Mouse (Mus musculus) CH12.LX (cell line): ENCODE data around the gene Fcer2a. TPM values are rescaled to one million over a fixed set of nuclear protein-coding genes. Genes with fewer than 3 reads are reported as not detected.

Experiments
- DNase-seq: peaks from one replicate; pipeline ENCODE4 v3.0.0-alpha.2; 2013; ENCODE audit errors: extremely low read depth
- H3K27ac ChIP-seq: 2 replicates; pipeline ENCODE4 v1.5.1; 2012; ENCODE audit warnings: low read depth, mild to moderate bottlenecking, control low read depth, moderate library complexity; ENCODE audit not compliant: insufficient read depth
- H3K27me3 ChIP-seq: replicated peaks from 2 replicates; pipeline ENCODE3; 2012; ENCODE audit warnings: inconsistent platforms
- H3K36me3 ChIP-seq, 2 experiments: replicated peaks in 1 of 2; 2 replicates each; pipeline versions ENCODE3 to v1.6.1; 2012; ENCODE audit warnings: inconsistent platforms in 1 of 2, low read length in 1 of 2, mild to moderate bottlenecking in 1 of 2, mixed read lengths in 1 of 2, moderate library complexity in 1 of 2; ENCODE audit not compliant: control insufficient read depth in 1 of 2, insufficient read depth in 1 of 2
- H3K4me1 ChIP-seq, 2 experiments: 2 replicates each; pipeline ENCODE4 v1.6.1; 2012; ENCODE audit warnings: inconsistent platforms in 1 of 2, moderate library complexity in 1 of 2; ENCODE audit not compliant: insufficient read depth in 2 of 2, control insufficient read depth in 1 of 2
- H3K4me2 ChIP-seq: 2 replicates; pipeline ENCODE4 v1.6.1; 2012; ENCODE audit warnings: low read depth, mild to moderate bottlenecking, control low read depth; ENCODE audit not compliant: poor library complexity, insufficient read depth, severe bottlenecking
- H3K4me3 ChIP-seq, 3 experiments: fragments of 150-350 bp in 1 of 3; sonication (generic) in 1 of 3; replicated peaks in 1 of 3; 2 replicates each; pipeline versions ENCODE3 to v1.5.1; 2011 to 2012; ENCODE audit warnings: low read depth in 2 of 3, low read length in 2 of 3, mild to moderate bottlenecking in 2 of 3, moderate library complexity in 2 of 3, control low read depth in 1 of 3, improper control_type of control experiment in 1 of 3, inconsistent platforms in 1 of 3, mixed read lengths in 1 of 3; ENCODE audit not compliant: poor library complexity in 1 of 3
- H3K79me2 ChIP-seq: replicated peaks from 2 replicates; pipeline ENCODE4 v1.6.1; 2012; ENCODE audit warnings: mild to moderate bottlenecking, moderate library complexity; ENCODE audit not compliant: control insufficient read depth, poor library complexity, insufficient read depth, severe bottlenecking; ENCODE audit errors: extremely low read depth
- H3K9ac ChIP-seq: 2 replicates; pipeline ENCODE4 v1.6.1; 2012; ENCODE audit warnings: low read depth, mild to moderate bottlenecking, control low read depth, moderate library complexity; ENCODE audit not compliant: insufficient read depth
- H3K9me3 ChIP-seq: replicated peaks from 2 replicates; pipeline ENCODE3; 2012; ENCODE audit warnings: low read length, inconsistent platforms, mixed read lengths
- BHLHE40 ChIP-seq: IDR thresholded peaks from 2 replicates; pipeline ENCODE4 v1.6.1; 2011; ENCODE audit warnings: mild to moderate bottlenecking, low read depth, low read length, improper control_type of control experiment
- CHD1 ChIP-seq: IDR thresholded peaks from 2 replicates; pipeline ENCODE4 v1.6.1; 2012; ENCODE audit warnings: low read depth, low read length, improper control_type of control experiment, inconsistent platforms
- CHD2 ChIP-seq: IDR thresholded peaks from 2 replicates; pipeline ENCODE4 v1.6.1; 2011; ENCODE audit warnings: low read length, improper control_type of control experiment
- CTCF ChIP-seq, 2 experiments: IDR thresholded peaks in 1 of 2; conservative IDR thresholded peaks in 1 of 2; 2 replicates each; pipeline ENCODE4 v1.5.1; 2011 to 2012; ENCODE audit warnings: low read depth in 2 of 2, low read length in 2 of 2, improper control_type of control experiment in 1 of 2, inconsistent platforms in 1 of 2, mild to moderate bottlenecking in 1 of 2, moderate library complexity in 1 of 2
- E2F4 ChIP-seq: IDR thresholded peaks from 2 replicates; pipeline ENCODE4 v1.6.1; 2011; ENCODE audit warnings: low read depth, low read length, improper control_type of control experiment; ENCODE audit not compliant: insufficient replicate concordance
- ELF1 ChIP-seq: IDR thresholded peaks from 2 replicates; pipeline ENCODE4 v1.6.1; 2014; ENCODE audit warnings: low read depth, mild to moderate bottlenecking, inconsistent platforms, low read length, improper control_type of control experiment
- EP300 ChIP-seq: IDR thresholded peaks from 2 replicates; pipeline ENCODE4 v1.6.1; 2011; ENCODE audit warnings: low read length, improper control_type of control experiment
- ETS1 ChIP-seq: conservative IDR thresholded peaks from 2 replicates; pipeline ENCODE4 v1.6.1; 2012; ENCODE audit warnings: low read depth, mild to moderate bottlenecking, inconsistent platforms, low read length, improper control_type of control experiment, moderate library complexity
- GABPA ChIP-seq: IDR thresholded peaks from 2 replicates; pipeline ENCODE4 v1.6.1; 2012; ENCODE audit warnings: low read depth, low read length, improper control_type of control experiment, inconsistent platforms; ENCODE audit not compliant: insufficient replicate concordance
- HCFC1 ChIP-seq: IDR thresholded peaks from 2 replicates; pipeline ENCODE4 v1.6.1; 2012; ENCODE audit warnings: low read depth, mild to moderate bottlenecking, inconsistent platforms, low read length, improper control_type of control experiment
- JUN ChIP-seq: IDR thresholded peaks from 2 replicates; pipeline ENCODE4 v1.6.1; 2011; ENCODE audit warnings: low read depth, mild to moderate bottlenecking, low read length, improper control_type of control experiment, moderate library complexity; ENCODE audit not compliant: insufficient read depth
- JUND ChIP-seq: conservative IDR thresholded peaks from 2 replicates; pipeline ENCODE4 v1.6.1; 2011; ENCODE audit warnings: low read depth, low read length, improper control_type of control experiment
- KAT2A ChIP-seq: IDR thresholded peaks from 2 replicates; pipeline ENCODE4 v1.6.1; 2012; ENCODE audit warnings: low read length, improper control_type of control experiment, inconsistent platforms; ENCODE audit not compliant: insufficient replicate concordance
- MAFK ChIP-seq: IDR thresholded peaks from 2 replicates; pipeline ENCODE4 v1.6.1; 2011; ENCODE audit warnings: low read length, improper control_type of control experiment; ENCODE audit not compliant: insufficient replicate concordance
- MAX ChIP-seq: IDR thresholded peaks from 2 replicates; pipeline ENCODE4 v1.6.1; 2011; ENCODE audit warnings: low read length, improper control_type of control experiment
- MAZ ChIP-seq: IDR thresholded peaks from 2 replicates; pipeline ENCODE4 v1.6.1; 2012; ENCODE audit warnings: low read depth, mild to moderate bottlenecking, inconsistent platforms, low read length, improper control_type of control experiment, moderate library complexity
- MEF2A ChIP-seq: IDR thresholded peaks from 2 replicates; pipeline ENCODE4 v1.6.1; 2014; ENCODE audit warnings: low read depth, mild to moderate bottlenecking, inconsistent platforms, low read length, improper control_type of control experiment, borderline replicate concordance
- MXI1 ChIP-seq: IDR thresholded peaks from 2 replicates; pipeline ENCODE4 v1.6.1; 2011; ENCODE audit warnings: mild to moderate bottlenecking, low read depth, low read length, improper control_type of control experiment
- MYC ChIP-seq: IDR thresholded peaks from 2 replicates; pipeline ENCODE4 v1.6.1; 2011; ENCODE audit warnings: low read depth, mild to moderate bottlenecking, improper control_type of control experiment, low read length
- NELFE ChIP-seq: IDR thresholded peaks from 2 replicates; pipeline ENCODE4 v1.6.1; 2011; ENCODE audit warnings: low read depth, low read length, improper control_type of control experiment
- NRF1 ChIP-seq: IDR thresholded peaks from 2 replicates; pipeline ENCODE4 v1.6.1; 2014; ENCODE audit warnings: low read depth, mild to moderate bottlenecking, inconsistent platforms, low read length, improper control_type of control experiment, moderate library complexity
- PAX5 ChIP-seq: IDR thresholded peaks from 2 replicates; pipeline ENCODE4 v1.6.1; 2012; ENCODE audit warnings: low read length, inconsistent platforms, mixed read lengths
- POLR2A ChIP-seq: IDR thresholded peaks from 2 replicates; pipeline ENCODE4 v1.6.1; 2011; ENCODE audit warnings: low read depth, mild to moderate bottlenecking, improper control_type of control experiment, low read length
- POLR2AphosphoS2 ChIP-seq: IDR thresholded peaks from 2 replicates; pipeline ENCODE4 v1.6.1; 2011; ENCODE audit warnings: low read depth, low read length, improper control_type of control experiment
- RAD21 ChIP-seq: IDR thresholded peaks from 2 replicates; pipeline ENCODE4 v1.6.1; 2011; ENCODE audit warnings: low read depth, mild to moderate bottlenecking, low read length, improper control_type of control experiment, moderate library complexity
- RCOR1 ChIP-seq: conservative IDR thresholded peaks from 2 replicates; pipeline ENCODE4 v1.6.1; 2012; ENCODE audit warnings: low read depth, mild to moderate bottlenecking, inconsistent platforms, low read length, improper control_type of control experiment
- SIN3A ChIP-seq: IDR thresholded peaks from 2 replicates; pipeline ENCODE4 v1.6.1; 2012; ENCODE audit warnings: low read length, improper control_type of control experiment, inconsistent platforms
- SMC3 ChIP-seq: IDR thresholded peaks from 2 replicates; pipeline ENCODE4 v1.6.1; 2011; ENCODE audit warnings: low read depth, low read length, improper control_type of control experiment
- TBP ChIP-seq: conservative IDR thresholded peaks from 2 replicates; pipeline ENCODE4 v1.6.1; 2011; ENCODE audit warnings: low read depth, low read length, improper control_type of control experiment
- TCF12 ChIP-seq: IDR thresholded peaks from 2 replicates; pipeline ENCODE4 v1.6.1; 2014; ENCODE audit warnings: low read depth, mild to moderate bottlenecking, inconsistent platforms, low read length, improper control_type of control experiment
- UBTF ChIP-seq: IDR thresholded peaks from 2 replicates; pipeline ENCODE4 v1.6.1; 2012; ENCODE audit warnings: low read depth, mild to moderate bottlenecking, inconsistent platforms, low read length, improper control_type of control experiment, moderate library complexity
- USF1 ChIP-seq: IDR thresholded peaks from 2 replicates; pipeline ENCODE4 v1.6.1; 2014; ENCODE audit warnings: low read depth, mild to moderate bottlenecking, inconsistent platforms, low read length, improper control_type of control experiment
- USF2 ChIP-seq: conservative IDR thresholded peaks from 2 replicates; pipeline ENCODE4 v1.6.1; 2011; ENCODE audit warnings: low read depth, low read length, improper control_type of control experiment
- ZC3H11A ChIP-seq: IDR thresholded peaks from 2 replicates; pipeline ENCODE4 v1.6.1; 2012; ENCODE audit warnings: low read depth, mild to moderate bottlenecking, inconsistent platforms, low read length, improper control_type of control experiment
- ZKSCAN1 ChIP-seq: IDR thresholded peaks from 2 replicates; pipeline ENCODE4 v1.6.1; 2012; ENCODE audit warnings: low read depth, inconsistent platforms, low read length, improper control_type of control experiment, borderline replicate concordance
- ZMIZ1 ChIP-seq: IDR thresholded peaks from 2 replicates; pipeline ENCODE4 v1.6.1; 2012; ENCODE audit warnings: low read depth, mild to moderate bottlenecking, inconsistent platforms, low read length, improper control_type of control experiment
- ZNF384 ChIP-seq: IDR thresholded peaks from 2 replicates; pipeline ENCODE4 v1.6.1; 2012; ENCODE audit warnings: low read depth, low read length, improper control_type of control experiment, inconsistent platforms
- dilution Hi-C: fragments of 300-500 bp; cut with MboI; formaldehyde crosslinking; loops from 2 replicates; pipeline ENCODE4 v1.14.3; 2020; ENCODE audit warnings: low sequenced_read_pairs; ENCODE audit not compliant: extremely low pct_unique_long_range_greater_than_20kb, extremely low pct_ligation_motif_present
- in situ Hi-C: fragments of 300-500 bp; cut with MboI; formaldehyde crosslinking; loops from 3 replicates; pipeline ENCODE4 v1.14.3; 2019; ENCODE audit warnings: low sequenced_read_pairs, low pct_ligation_motif_present, low pct_unique_long_range_greater_than_20kb, mixed read lengths
- polyA plus RNA-seq: library from polyadenylated mRNA; unstranded; fragments of >175 nt; gene quantifications from 2 replicates; pipeline ENCODE4 v1.2.1, GENCODE M21; 2012; ENCODE audit warnings: low read depth; ENCODE audit not compliant: insufficient read length
- total RNA-seq, 2 experiments: library from RNA; depleted of rRNA; stranded (reverse); fragments of 300-350 nt in 1 of 2; fragments of >200 nt in 1 of 2; gene quantifications; 2 replicates each; pipeline ENCODE4 v1.2.3; 2012 to 2014

Gene Fcer2a
- total and polyA plus RNA-seq, 3 experiments: 1.5 to 15.6 (median 3.7) TPM

GRCm38 (mm10) chr8:3676131-3676992, 17.6 kb downstream of the Fcer2a start, which contains the start of gene Trappc5:
Gene Trappc5 (plus strand): TSS chr8:3676299.
- Histone ChIP-seq H3K4me1 (peaks cover 0 to 42% of the 10 kb centered on the region in 2 experiments; a peak in 2 of 4 replicates), H3K9me3 (no peaks in the 10 kb centered on the region), H3K36me3 (peaks cover 19 to 31% of the 10 kb centered on the region in 2 experiments), H3K4me3 (peak within 1 kb of the TSS; percentile 70 to 97 (median 95)), H3K9ac (peak within 1 kb of the TSS; percentile 99), H3K27ac (peak within 1 kb of the TSS; percentile 52; the same call in 1 of the 2 replicates), H3K79me2 (peaks cover 21% of the 10 kb centered on the region; the same call in 1 of the 2 replicates), H3K4me2 (peak within 1 kb of the TSS; percentile 85), H3K27me3 (peaks cover 25% of the 10 kb centered on the region)
- in situ Hi-C loops (loop anchor here (10.0 kb wide), 2 partner anchors 212 to 322 kb away; partner anchors contain the start of genes A430078G23Rik and Pex11g), dilution Hi-C loops (no loop called here)
- peak; percentile 91 for DNase-seq
- TF ChIP-seq ZMIZ1: no peak; the same call in 1 of the 2 replicates
- no peak for TF ChIP-seq GABPA
- TF ChIP-seq ETS1: no peak
- peak; percentile 94 for TF ChIP-seq BHLHE40
- no peak for TF ChIP-seq CHD2
- TF ChIP-seq HCFC1: peak; percentile 84
- 0 out of 2 replicates have a peak, but pooled peaks have one; percentile 47 for TF ChIP-seq POLR2AphosphoS2
- no peak for TF ChIP-seq SIN3A
- peak; percentile 37 to 92 for TF ChIP-seq CTCF (conservative IDR thresholded peaks at IDR 0.05 in 1 of 2, IDR thresholded peaks at IDR 0.05 in 1 of 2; ENCODE audit: low read depth in 2 of 2, low read length in 2 of 2)
- TF ChIP-seq POLR2A: peak; percentile 86
- TF ChIP-seq MAX: peak; percentile 88
- no peak for TF ChIP-seq MAFK
- peak; percentile 84 for TF ChIP-seq TCF12
- TF ChIP-seq E2F4: no peak
- TF ChIP-seq RCOR1: no peak; the same call in 1 of the 2 replicates
- TF ChIP-seq RAD21: peak; percentile 79
- TF ChIP-seq MYC: peak; percentile 79
- peak; percentile 93 for TF ChIP-seq MAZ
- TF ChIP-seq KAT2A: peak; percentile 77; the same call in 1 of the 2 replicates
- peak; percentile 64 for TF ChIP-seq SMC3
- peak; percentile 37; the same call in 1 of the 2 replicates for TF ChIP-seq MEF2A
- TF ChIP-seq PAX5: no peak
- TF ChIP-seq ZNF384: peak; percentile 51; the same call in 1 of the 2 replicates
- TF ChIP-seq ZKSCAN1: no peak
- TF ChIP-seq JUND: no peak
- TF ChIP-seq TBP: 0 out of 2 replicates have a peak, but pooled peaks have one; percentile 34
- peak; percentile 76 for TF ChIP-seq NELFE
- no peak for TF ChIP-seq UBTF
- TF ChIP-seq JUN: no peak
- no peak for TF ChIP-seq CHD1
- peak; percentile 90 for TF ChIP-seq ELF1
- TF ChIP-seq USF1: peak; percentile 23; the same call in 1 of the 2 replicates
- TF ChIP-seq ZC3H11A: no peak
- no peak for TF ChIP-seq EP300
- TF ChIP-seq USF2: no peak
- 0 out of 2 replicates have a peak, but pooled peaks have one; percentile 11 for TF ChIP-seq MXI1
- peak; percentile 96 for TF ChIP-seq NRF1
